Mouse (Mus musculus) cerebellum, postnatal 10 days (tissue): ENCODE measurements at regions not wholly inside any gene's neighbourhood (a gene's known extent, or its start where the extent isn't known, plus 50 kb on each side); places are given as distances from the start of the nearest gene placed in this dataset.
A peak's percentile ranks its signal among the peaks of the same experiment; 100 is the strongest.

ENCODE experiments used
- DNase-seq, 2 experiments: peaks; one replicate each; pipeline ENCODE4 v3.0.0; 2021; ENCODE audit warnings: mixed read lengths in 2 of 2

- no peak for DNase-seq
Observed at GRCm38 (mm10) chr19:26261530-26261929, 343.3 kb upstream of the Smarca2 start.

GRCm38 (mm10) chr19:26296360-26296759 lies 308.5 kb upstream of the Smarca2 start:
- no peak for DNase-seq

GRCm38 (mm10) chr19:26308477-26309135 lies 296.2 kb upstream of the Smarca2 start:
- peak in 1 of 2 experiments; percentile 13 for DNase-seq

- peak; percentile 67 to 69 for DNase-seq
Observed at GRCm38 (mm10) chr19:26318977-26319376, 285.9 kb upstream of the Smarca2 start.

GRCm38 (mm10) chr19:26323682-26324081 lies 281.2 kb upstream of the Smarca2 start:
- no peak for DNase-seq

- DNase-seq, result peak; percentile 13 to 23
Observed at GRCm38 (mm10) chr19:26339120-26339519, 265.7 kb upstream of the Smarca2 start.

- peak; percentile 23 to 52 for DNase-seq
Observed at GRCm38 (mm10) chr19:26340155-26340554, 264.7 kb upstream of the Smarca2 start.

GRCm38 (mm10) chr19:26355054-26355453 lies 249.8 kb upstream of the Smarca2 start:
- no peak for DNase-seq

- no peak for DNase-seq
Observed at GRCm38 (mm10) chr19:26383961-26384381, 220.9 kb upstream of the Smarca2 start.

GRCm38 (mm10) chr19:26386075-26386474 lies 218.8 kb upstream of the Smarca2 start:
- DNase-seq, result no peak

- DNase-seq, result no peak
Observed at GRCm38 (mm10) chr19:26412684-26413083, 192.2 kb upstream of the Smarca2 start.

GRCm38 (mm10) chr19:26414476-26415024 lies 190.3 kb upstream of the Smarca2 start:
- DNase-seq, result no peak

GRCm38 (mm10) chr19:26419781-26420180 lies 185.1 kb upstream of the Smarca2 start:
- no peak for DNase-seq

GRCm38 (mm10) chr19:26439163-26439562 lies 165.7 kb upstream of the Smarca2 start:
- DNase-seq, result no peak

GRCm38 (mm10) chr19:26445309-26445708 lies 159.5 kb upstream of the Smarca2 start:
- peak; percentile 33 to 41 for DNase-seq

- DNase-seq, result peak; percentile 62 to 72
Observed at GRCm38 (mm10) chr19:26447427-26448023, 157.3 kb upstream of the Smarca2 start.

- DNase-seq, result peak in 1 of 2 experiments; percentile 24
Observed at GRCm38 (mm10) chr19:26461712-26462111, 143.1 kb upstream of the Smarca2 start.

GRCm38 (mm10) chr19:26465228-26465627 lies 139.6 kb upstream of the Smarca2 start:
- DNase-seq, result peak; percentile 78 to 85

- peak; percentile 41 to 69 for DNase-seq
Observed at GRCm38 (mm10) chr19:26466244-26466643, 138.6 kb upstream of the Smarca2 start.

GRCm38 (mm10) chr19:26467179-26467651 lies 137.6 kb upstream of the Smarca2 start:
- peak; percentile 58 to 66 for DNase-seq

GRCm38 (mm10) chr19:26472659-26473058 lies 132.2 kb upstream of the Smarca2 start:
- no peak for DNase-seq

GRCm38 (mm10) chr19:26473211-26473610 lies 131.6 kb upstream of the Smarca2 start:
- DNase-seq, result no peak

- DNase-seq, result no peak
Observed at GRCm38 (mm10) chr19:26475197-26475596, 129.7 kb upstream of the Smarca2 start.

- DNase-seq, result no peak
Observed at GRCm38 (mm10) chr19:26475754-26476153, 129.1 kb upstream of the Smarca2 start.
